Mouse (Mus musculus) embryonic fibroblast, embryonic 13.5 days (primary cell): ENCODE measurements at regions not wholly inside any gene's neighbourhood (a gene's known extent, or its start where the extent isn't known, plus 50 kb on each side); places are given as distances from the start of the nearest gene placed in this dataset.

ENCODE experiments used
- CTCF ChIP-seq: IDR thresholded peaks from 2 replicates; pipeline ENCODE4 v1.5.1; 2011; ENCODE audit warnings: mild to moderate bottlenecking, control low read depth, low read length, moderate library complexity, borderline replicate concordance; ENCODE audit not compliant: insufficient read depth
- POLR2A ChIP-seq: IDR thresholded peaks from 2 replicates; pipeline ENCODE4 v1.6.1; 2011; ENCODE audit warnings: low read depth, mild to moderate bottlenecking, control low read depth, low read length, moderate library complexity

DNA sequence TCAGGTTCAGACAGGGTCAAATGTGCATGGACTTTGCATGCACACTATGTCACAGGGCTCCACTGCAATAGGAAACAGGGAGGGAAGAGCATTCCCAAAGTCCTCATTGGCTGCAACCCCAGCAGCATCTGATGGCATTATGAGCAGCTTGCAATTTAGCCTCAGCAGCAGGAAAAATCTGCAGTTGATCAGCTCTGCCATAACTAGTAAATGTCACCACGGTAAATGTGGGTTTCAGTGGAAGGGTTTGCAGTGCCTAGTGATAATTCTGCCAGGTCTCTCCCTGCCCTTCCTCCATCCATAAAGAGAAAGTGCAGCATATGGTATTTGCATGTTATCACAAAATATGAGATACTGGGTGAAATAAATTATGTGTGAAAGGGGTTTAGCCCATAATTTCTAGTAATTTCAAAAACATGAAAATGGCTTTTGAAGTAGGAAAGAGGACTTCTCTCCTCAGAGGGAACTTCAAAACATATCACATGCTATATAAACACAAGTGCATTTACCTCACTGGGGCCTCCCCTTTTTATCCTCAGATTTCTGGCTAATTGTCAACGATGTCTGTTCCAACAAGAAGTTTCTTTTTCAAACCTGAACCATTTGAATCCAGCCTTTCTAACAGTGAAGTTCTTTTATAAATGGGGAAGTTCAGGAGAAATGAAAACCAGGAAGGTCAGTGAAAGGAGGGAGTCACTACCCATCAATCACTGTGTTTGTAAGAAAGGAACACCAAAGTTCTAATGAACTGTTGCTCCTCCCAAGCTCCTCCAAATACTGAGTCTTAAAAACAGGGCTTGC lies 303.5 kb downstream of the Meis1 start:
- no peak for TF ChIP-seq CTCF
- TF ChIP-seq POLR2A = no peak
